Mouse (Mus musculus): ENCODE measurements around the gene Gys2. TPM values are rescaled to one million over a fixed set of nuclear protein-coding genes. Genes with fewer than 3 reads are reported as not detected.
A peak's percentile ranks its signal among the peaks of the same experiment; 100 is the strongest.

Gys2 gene
- total and polyA plus RNA-seq, 2 experiments from 2014 or later, result 0.25 TPM; not detected in 1

- ATAC-seq (ENCODE audit: low FRiP score) (no peak), DNase-seq (ENCODE audit: low spot score) (no peak)
- no peak for TF ChIP-seq CTCF (IDR thresholded peaks at IDR 0.05)
- Histone ChIP-seq H3K36me3 (ENCODE audit: insufficient read depth, low read length) (no peaks in the 10 kb centered on the region), H3K27ac (ENCODE audit: low read depth, low read length) (no peak within 1 kb of the TSS), H3K4me2 (ENCODE audit: low read depth, low read length, poor library complexity, severe bottlenecking) (peak within 1 kb of the TSS; percentile 78), H3K4me1 (ENCODE audit: insufficient read depth, low read length) (no peaks in the 10 kb centered on the region), H3K9me3 (ENCODE audit: low read length) (no peaks in the 10 kb centered on the region), H3K27me3 (ENCODE audit: insufficient read depth, low read length) (peaks cover 14% of the 10 kb centered on the region), H3K9ac (replicated peaks; ENCODE audit: low read length, poor library complexity, severe bottlenecking) (0 out of 2 replicates have a peak within 1 kb of the TSS, but pooled peaks have one; percentile 8), H3K4me3 (ENCODE audit: low read depth, low read length) (peak within 1 kb of the TSS; percentile 42)
- 78% methylated on average over 11 of the region's 11 CpGs for WGBS
Observed at GRCm38 (mm10) chr6:142412906-142413491, 59.9 kb downstream of the Gys2 start, which contains the start of gene Spx. Gene Spx (plus strand): TSS chr6:142413441.

- Histone ChIP-seq H3K4me1 (ENCODE audit: insufficient read depth, low read length) (no peaks in the 10 kb centered on the region), H3K4me2 (ENCODE audit: low read depth, low read length, poor library complexity, severe bottlenecking) (no peak overlapping the region), H3K27ac (ENCODE audit: low read depth, low read length) (no peak overlapping the region), H3K27me3 (ENCODE audit: insufficient read depth, low read length) (peaks cover 14% of the 10 kb centered on the region), H3K4me3 (ENCODE audit: low read depth, low read length) (no peak overlapping the region), H3K9ac (replicated peaks; ENCODE audit: low read length, poor library complexity, severe bottlenecking) (no peak overlapping the region), H3K9me3 (ENCODE audit: low read length) (no peaks in the 10 kb centered on the region), H3K36me3 (ENCODE audit: insufficient read depth, low read length) (no peaks in the 10 kb centered on the region)
- DNase-seq (ENCODE audit: low spot score), result peak; percentile 61
- 10% methylated on average over 1 of the region's 1 CpGs for WGBS
- no peak for TF ChIP-seq CTCF (IDR thresholded peaks at IDR 0.05)
- ATAC-seq (ENCODE audit: low FRiP score), result no peak
Observed at GRCm38 (mm10) chr6:142411140-142411539, 61.8 kb downstream of the Gys2 start.

GRCm38 (mm10) chr6:142395756-142396155, 77.2 kb downstream of the Gys2 start:
- no peak overlapping the region for H3K27ac ChIP-seq (ENCODE audit: low read depth, low read length)
- H3K9me3 ChIP-seq (ENCODE audit: low read length), result no peaks in the 10 kb centered on the region
- 91% methylated on average over 6 of the region's 6 CpGs for WGBS
- no peak overlapping the region for H3K9ac ChIP-seq (replicated peaks; ENCODE audit: low read length, poor library complexity, severe bottlenecking)
- H3K36me3 ChIP-seq (ENCODE audit: insufficient read depth, low read length), result peaks cover 28% of the 10 kb centered on the region
- H3K4me1 ChIP-seq (ENCODE audit: insufficient read depth, low read length), result no peaks in the 10 kb centered on the region
- no peaks in the 10 kb centered on the region for H3K27me3 ChIP-seq (ENCODE audit: insufficient read depth, low read length)
- H3K4me3 ChIP-seq (ENCODE audit: low read depth, low read length), result no peak overlapping the region
- no peak overlapping the region for H3K4me2 ChIP-seq (ENCODE audit: low read depth, low read length, poor library complexity, severe bottlenecking)
- DNase-seq (ENCODE audit: low spot score) (no peak), ATAC-seq (ENCODE audit: low FRiP score) (no peak)
- no peak for TF ChIP-seq CTCF (IDR thresholded peaks at IDR 0.05)

- TF ChIP-seq CTCF (IDR thresholded peaks at IDR 0.05), result no peak
- Histone ChIP-seq H3K36me3 (ENCODE audit: insufficient read depth, low read length) (peaks cover 23% of the 10 kb centered on the region), H3K27ac (ENCODE audit: low read depth, low read length) (no peak overlapping the region), H3K9ac (replicated peaks; ENCODE audit: low read length, poor library complexity, severe bottlenecking) (no peak overlapping the region), H3K4me3 (ENCODE audit: low read depth, low read length) (no peak overlapping the region), H3K4me1 (ENCODE audit: insufficient read depth, low read length) (no peaks in the 10 kb centered on the region), H3K4me2 (ENCODE audit: low read depth, low read length, poor library complexity, severe bottlenecking) (no peak overlapping the region), H3K27me3 (ENCODE audit: insufficient read depth, low read length) (no peaks in the 10 kb centered on the region), H3K9me3 (ENCODE audit: low read length) (no peaks in the 10 kb centered on the region)
- ATAC-seq (ENCODE audit: low FRiP score), result no peak
- 71% methylated on average over 5 of the region's 5 CpGs for WGBS
- DNase-seq (ENCODE audit: low spot score), result no peak
Observed at GRCm38 (mm10) chr6:142394669-142395068, 78.2 kb downstream of the Gys2 start.

GRCm38 (mm10) chr6:142392312-142392711, 80.6 kb downstream of the Gys2 start:
- Histone ChIP-seq H3K36me3 (ENCODE audit: insufficient read depth, low read length) (peaks cover 23% of the 10 kb centered on the region), H3K27ac (ENCODE audit: low read depth, low read length) (no peak overlapping the region), H3K27me3 (ENCODE audit: insufficient read depth, low read length) (no peaks in the 10 kb centered on the region), H3K9ac (replicated peaks; ENCODE audit: low read length, poor library complexity, severe bottlenecking) (no peak overlapping the region), H3K4me1 (ENCODE audit: insufficient read depth, low read length) (peaks cover 5% of the 10 kb centered on the region; the same call in 1 of the 2 replicates), H3K4me2 (ENCODE audit: low read depth, low read length, poor library complexity, severe bottlenecking) (no peak overlapping the region), H3K4me3 (ENCODE audit: low read depth, low read length) (no peak overlapping the region), H3K9me3 (ENCODE audit: low read length) (no peaks in the 10 kb centered on the region)
- 90% methylated on average over 5 of the region's 5 CpGs for WGBS
- no peak for ATAC-seq (ENCODE audit: low FRiP score)
- no peak for TF ChIP-seq CTCF (IDR thresholded peaks at IDR 0.05)
- no peak for DNase-seq (ENCODE audit: low spot score)

GRCm38 (mm10) chr6:142389101-142389500, 83.8 kb downstream of the Gys2 start:
- 93% methylated on average over 2 of the region's 2 CpGs for whole genome bisulfite sequencing
- Histone ChIP-seq H3K27me3 (ENCODE audit: insufficient read depth, low read length) (no peaks in the 10 kb centered on the region), H3K4me3 (ENCODE audit: low read depth, low read length) (no peak overlapping the region), H3K9ac (replicated peaks; ENCODE audit: low read length, poor library complexity, severe bottlenecking) (no peak overlapping the region), H3K4me2 (ENCODE audit: low read depth, low read length, poor library complexity, severe bottlenecking) (no peak overlapping the region), H3K36me3 (ENCODE audit: insufficient read depth, low read length) (peaks cover 4% of the 10 kb centered on the region; the same call in 1 of the 2 replicates), H3K4me1 (ENCODE audit: insufficient read depth, low read length) (peaks cover 5% of the 10 kb centered on the region; the same call in 1 of the 2 replicates), H3K9me3 (ENCODE audit: low read length) (no peaks in the 10 kb centered on the region), H3K27ac (ENCODE audit: low read depth, low read length) (no peak overlapping the region)
- no peak for TF ChIP-seq CTCF (IDR thresholded peaks at IDR 0.05)
- ATAC-seq (ENCODE audit: low FRiP score) (no peak), DNase-seq (ENCODE audit: low spot score) (no peak)

Data from midbrain, postnatal 0 days (tissue).